Mouse (Mus musculus) frontal cortex, postnatal 36 days (tissue): Measurements from ENCODE around the gene Szt2.

Experiments
- DNase-seq, 2 experiments: peaks; one replicate each; pipeline ENCODE4 v3.0.0; 2022; ENCODE audit warnings: low spot score in 2 of 2

The Szt2 gene

DNA sequence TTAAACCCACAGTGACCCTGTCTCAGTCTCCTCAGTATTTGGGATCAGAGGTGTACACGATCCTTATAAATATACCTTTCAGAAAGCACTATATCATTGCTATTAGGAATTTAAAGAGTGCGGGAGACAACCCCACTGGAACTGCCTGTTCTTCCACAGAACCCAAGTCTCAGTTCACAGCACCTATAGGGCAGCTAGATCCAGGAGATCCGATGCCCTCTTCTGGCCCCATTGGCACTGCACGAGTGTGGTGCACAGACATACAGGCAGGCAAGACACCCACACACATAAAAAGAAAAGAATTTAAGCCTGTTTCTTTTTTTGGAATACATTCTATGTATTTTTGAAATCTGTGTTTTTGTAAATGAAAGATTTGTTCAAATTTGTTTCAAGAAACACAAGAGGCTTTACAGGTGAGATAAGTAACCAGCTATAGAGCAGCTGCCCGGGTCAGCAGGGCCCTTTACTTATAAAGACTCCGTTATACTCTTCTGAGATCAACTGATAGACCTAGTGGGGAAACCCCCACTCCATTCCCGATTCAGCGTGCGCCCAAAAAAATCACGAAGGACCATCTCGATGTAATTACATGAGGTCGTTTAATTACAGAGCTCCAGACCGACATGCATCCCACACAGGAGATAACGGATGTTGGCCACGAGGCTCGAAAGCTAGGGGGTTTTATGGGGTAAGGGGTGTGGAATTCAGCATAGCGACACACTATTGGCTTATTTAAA is 50.7 kb downstream of the Szt2 start:
- DNase-seq: no peak

DNA sequence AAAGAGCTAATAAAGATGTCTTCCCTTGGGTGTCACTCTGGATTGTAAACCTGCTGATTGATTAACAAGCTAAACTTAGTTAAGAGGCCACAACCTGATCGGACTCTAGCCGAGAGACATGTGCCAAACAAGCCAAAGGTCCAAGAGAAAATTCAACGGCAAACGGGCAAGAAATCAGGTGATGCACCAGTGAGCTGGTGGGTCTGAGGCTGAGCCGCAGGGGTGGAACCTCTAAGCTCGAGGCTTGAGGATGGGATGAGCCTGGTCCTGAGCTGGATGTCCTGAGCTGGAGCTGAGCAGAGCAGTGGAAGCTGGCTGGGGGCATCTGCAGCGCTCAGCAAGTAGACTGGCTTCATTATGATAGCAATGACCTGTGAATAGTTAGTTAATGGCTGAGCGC is 51.6 kb downstream of the Szt2 start:
- no peak for DNase-seq

DNA sequence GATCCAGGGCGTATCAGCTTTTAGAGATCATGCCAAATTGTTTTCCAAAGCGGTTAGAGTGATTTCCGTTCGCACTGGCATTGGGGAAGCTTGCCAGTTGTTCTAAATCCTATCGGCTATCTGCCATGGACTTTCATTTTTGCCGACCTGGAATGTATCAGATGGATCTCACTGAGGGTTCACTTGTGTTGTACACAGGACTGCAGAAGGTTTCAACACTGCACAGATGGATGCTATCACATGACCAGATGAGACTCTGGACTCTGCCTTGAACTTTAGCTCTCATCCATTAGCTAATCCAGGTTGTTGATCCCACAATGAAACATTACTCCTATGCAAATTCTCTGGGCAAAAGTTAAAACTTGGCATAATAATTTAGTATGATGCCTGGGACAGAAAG is 52.3 kb downstream of the Szt2 start:
- DNase-seq: no peak

DNA sequence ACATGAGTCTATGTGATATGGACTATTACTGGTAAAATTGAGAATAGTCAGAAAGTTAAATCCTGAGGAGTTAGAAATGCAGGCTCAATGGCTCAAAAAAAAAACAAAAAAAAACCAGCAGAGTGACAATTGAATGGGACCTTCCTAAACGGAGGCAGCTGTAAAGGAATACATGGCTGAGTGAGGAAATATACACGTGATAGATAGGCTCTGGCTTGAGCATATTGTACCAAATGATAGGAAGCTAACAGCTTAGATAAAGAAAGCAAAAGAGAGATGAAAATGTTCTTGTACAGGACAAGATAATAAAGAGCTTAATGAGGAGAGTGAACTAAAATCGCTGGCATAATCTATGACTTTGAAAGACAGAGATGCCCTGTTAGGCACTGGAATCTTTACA is 54.8 kb downstream of the Szt2 start:
- DNase-seq: no peak

DNA sequence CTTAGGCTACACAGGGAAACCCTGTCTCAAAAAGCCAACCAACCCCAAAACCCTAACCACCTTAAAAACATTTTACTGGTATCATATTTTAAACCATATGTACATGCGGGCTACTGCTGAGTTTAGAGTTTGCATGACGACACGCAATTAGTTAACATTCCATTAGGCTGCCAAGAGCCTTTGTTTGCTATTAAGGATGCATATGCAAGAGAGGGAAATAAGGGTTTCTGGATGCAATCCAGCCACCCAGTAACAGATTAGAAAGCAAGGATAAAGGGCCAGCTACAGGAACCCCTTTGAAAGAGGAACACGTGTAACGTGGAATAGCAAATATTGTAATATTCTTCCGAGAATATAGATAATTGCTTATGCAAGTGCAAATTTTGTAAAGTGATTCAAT is 55.4 kb downstream of the Szt2 start:
- no peak for DNase-seq

DNA sequence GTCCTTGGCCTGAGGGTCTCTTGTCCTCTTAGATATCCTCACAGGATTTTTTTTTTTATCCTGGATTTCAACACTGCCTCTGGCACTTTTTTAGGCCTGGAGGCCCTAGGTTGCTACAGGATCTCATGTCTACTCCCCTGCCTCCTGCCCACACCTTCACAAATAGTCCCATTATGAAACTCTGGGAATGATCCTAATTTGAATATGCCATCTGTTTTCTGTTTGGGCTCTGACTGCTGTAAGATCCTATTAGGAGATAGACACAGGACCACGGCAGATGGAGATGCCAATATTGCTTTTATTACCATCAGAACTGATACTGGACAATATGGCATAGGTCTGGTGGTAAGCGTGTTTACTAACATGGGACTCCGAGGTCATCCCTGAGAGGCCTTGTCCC is 57.2 kb downstream of the Szt2 start:
- peak in 1 of 2 experiments; percentile 49 for DNase-seq

DNA sequence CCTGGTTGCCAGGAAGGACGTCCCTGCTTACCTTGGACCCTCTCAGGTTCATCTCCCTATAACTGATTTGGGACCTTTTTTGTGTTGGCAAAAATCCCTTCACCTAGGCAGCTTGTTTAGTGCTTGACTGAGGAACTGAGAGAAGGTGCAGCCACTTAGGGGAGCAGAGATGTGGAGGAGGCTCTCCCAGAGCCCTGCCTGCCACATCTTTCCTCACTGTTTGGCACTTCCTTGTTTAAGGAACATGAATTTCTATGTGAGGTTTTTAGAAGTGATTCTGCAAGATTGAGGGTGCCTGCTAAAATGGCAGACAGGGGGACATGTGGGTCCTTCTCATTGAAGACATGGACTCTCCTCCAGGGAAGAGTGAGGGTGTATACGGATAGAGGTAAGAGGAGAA is 58.2 kb downstream of the Szt2 start:
- no peak for DNase-seq

DNA sequence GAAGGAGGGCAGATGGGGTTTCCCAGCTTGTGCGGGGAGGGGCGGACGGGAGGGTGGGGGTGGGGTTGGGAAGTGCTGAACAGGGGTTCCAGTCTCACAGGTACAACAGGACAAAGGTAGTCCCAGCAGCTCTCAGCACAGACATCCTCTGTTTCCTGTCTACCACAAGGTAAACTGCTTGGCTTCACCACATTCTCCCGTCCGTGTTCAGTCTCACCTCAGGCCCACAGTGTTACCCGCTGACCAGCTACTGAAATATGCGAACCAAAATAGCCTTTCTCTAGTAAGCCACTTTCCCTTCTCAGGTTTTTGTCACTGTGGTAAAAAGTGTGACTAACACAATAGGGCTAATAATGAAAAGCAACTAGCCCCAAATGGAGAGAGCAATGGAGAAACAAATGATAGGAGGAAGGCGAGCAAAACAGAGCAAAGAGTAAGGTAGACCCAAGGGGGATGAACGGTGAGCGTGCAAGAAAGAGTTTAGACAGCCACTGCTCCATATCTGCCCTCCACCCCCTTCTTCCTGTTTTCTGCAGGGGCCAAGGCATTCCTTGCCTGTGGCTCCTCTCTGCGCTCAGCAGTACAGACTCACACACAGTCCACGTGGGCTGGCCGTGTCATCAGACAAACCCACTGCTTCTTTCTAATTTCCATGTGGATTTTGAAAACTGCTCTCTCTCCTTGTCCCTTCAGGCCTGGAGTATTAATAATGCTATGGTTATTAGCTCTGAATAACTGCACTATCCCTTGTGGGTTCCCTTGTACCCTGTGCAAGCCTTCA is 61.4 kb downstream of the Szt2 start:
- DNase-seq: no peak

DNA sequence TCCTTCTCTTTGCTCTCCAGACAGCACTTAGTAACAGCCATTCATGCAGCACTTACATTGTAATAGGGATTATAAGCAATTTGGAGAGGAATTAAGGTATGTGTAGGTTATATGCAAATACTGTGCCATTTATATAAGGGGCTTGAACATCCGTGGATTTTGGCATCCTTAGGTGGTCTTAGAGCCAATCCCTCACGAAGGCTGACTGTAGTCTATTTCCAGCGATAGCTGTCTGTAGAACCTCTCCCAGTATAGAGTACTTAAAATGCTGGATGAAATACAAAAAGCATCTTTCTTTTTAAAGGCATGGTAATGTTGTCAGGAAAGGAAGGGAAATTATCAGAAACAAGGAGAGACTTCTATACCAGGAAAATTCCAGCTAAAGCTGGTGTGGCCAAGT is 67.6 kb downstream of the Szt2 start:
- no peak for DNase-seq

DNA sequence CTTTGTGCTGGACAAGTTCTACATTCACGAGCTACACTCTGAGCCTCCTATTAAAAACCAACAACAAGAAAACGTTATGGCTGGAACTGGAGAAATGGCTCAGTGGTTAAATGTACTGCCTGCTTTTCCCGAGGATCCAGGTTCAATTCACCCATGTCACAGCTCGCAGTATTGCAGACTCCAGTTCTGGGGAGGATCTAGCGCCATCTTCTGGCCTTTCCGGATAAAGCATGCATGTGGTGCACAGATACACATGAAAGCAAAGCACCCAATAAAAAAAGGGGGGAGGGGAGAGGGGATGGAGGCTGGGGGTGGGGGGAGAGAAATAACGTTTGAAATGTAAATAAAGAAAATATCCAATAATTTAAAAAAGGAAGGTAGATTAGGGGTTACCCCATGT is 72.4 kb downstream of the Szt2 start:
- peak in 1 of 2 experiments; percentile 44 for DNase-seq

DNA sequence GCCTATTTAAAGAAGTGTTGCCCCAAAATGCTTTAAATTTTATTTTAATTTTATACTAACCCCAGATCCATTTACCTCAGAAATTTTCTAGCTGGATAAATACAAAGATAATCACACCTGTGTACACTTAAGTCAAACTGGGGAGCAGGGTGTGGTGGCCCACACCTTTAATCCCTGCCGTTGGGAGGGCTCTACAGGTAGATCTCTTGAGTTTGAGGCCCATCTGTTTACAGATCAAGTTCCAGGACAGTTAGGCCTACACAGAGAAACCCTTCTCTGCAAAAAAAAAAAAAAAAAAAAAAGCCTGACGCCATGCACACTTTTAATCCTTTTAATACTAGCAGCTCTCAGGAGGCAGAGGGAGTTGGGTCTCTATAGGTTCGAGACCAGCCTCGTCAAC is 73.1 kb downstream of the Szt2 start:
- no peak for DNase-seq

DNA sequence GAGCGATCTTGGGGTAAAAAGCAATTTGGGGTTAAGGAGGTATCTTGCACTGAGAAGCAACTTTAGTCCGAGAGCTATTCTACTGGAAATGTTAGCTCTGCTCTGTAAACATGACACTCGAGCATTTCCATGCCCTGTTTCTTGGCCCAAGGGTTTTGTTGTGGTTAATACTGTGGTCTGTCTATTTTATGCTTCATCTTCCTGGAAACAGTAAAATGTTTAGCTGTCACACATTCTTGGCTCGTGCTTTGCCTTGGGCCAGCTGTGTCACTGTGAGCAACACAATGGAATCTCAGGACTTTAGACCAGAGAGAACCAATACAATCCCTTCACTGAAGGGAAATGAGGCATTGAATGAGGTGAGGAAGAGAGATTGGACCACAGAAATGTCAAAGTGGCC is 77.3 kb downstream of the Szt2 start:
- no peak for DNase-seq

DNA sequence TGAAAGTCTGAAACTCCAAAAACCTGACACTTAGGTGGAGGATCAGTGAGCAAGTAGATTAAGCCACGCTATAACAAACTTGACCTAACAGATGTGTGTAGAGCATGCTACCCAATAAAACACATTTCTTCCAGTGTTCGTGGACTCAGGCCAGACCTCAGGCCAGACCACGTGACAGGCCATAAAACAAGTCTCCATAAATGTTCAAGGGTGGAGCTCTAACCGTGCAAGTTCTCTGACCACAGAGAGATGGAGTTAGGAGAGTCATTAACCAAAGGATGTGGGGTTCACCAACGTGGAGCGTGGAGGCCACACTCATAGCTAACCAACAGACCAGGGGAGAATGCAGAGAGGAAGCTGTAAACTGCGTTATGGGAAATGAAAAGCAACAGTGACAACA is 82.6 kb downstream of the Szt2 start:
- DNase-seq: no peak

DNA sequence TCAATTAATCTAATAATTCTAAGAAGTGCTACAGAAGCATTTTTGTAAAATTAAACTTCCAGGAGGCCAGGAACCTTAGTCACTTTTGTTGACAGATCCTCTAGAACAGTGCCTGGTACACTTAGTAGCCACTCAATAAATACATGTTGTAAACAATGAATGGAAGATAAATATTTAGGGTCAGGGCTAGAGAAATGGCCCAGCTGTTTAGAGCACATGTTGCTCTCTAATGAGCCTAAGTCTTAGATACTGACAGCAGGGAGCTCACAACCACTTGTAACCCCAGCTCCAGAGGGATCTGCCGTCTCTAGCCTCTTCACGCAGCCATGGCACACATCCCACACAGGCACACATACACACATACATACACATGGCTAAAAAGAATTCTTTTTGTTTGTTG is 88.4 kb downstream of the Szt2 start:
- no peak for DNase-seq

DNA sequence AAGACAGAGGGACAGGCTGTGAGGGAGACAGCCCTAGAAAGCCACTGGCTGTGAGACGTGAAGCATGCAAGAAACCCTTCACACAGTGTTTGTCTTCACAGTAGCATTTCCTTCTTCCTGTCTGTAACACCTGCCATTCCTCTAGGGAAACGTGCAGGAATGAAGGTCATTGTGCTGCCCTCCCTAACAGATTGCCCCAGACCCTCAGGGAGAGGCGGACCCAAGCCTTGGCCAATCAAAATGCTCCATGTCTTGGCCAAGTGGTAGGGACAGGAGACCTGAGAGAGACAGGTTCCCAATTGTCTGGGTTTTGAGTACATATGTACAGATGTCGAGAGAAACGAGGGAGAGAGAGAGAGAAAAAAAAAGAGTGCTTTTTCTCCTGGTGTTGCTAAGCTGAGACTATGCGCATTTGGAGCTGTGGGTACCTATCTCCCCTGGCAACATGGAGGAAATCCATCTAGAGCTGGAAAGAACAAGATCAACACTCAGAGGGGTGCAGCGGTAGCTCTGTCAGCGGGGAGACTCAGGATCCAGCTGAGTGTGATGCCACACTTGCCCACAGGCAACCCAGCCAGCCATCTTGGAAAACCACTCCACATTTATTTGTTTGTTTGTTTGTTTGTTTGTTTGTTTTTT is 89.2 kb downstream of the Szt2 start:
- no peak for DNase-seq

DNA sequence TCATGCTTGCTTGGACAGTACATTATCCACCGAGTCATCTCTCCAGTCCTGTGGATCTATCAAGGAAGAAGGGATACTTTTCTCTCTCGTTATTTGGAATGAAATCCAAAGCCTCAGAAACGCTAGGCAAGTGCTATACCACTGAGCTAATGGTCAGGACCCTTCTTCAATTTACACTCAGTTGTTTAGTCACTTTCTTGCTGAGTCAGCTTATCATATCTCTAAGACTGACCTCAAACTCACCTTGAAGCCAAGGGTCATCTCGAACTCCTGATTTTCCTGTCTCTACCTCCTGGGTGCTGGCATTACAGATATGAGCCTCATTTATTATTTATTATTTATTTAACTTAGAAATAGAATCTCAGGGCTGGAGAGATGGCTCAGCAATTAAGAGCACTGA is 92.4 kb downstream of the Szt2 start:
- DNase-seq: no peak

DNA sequence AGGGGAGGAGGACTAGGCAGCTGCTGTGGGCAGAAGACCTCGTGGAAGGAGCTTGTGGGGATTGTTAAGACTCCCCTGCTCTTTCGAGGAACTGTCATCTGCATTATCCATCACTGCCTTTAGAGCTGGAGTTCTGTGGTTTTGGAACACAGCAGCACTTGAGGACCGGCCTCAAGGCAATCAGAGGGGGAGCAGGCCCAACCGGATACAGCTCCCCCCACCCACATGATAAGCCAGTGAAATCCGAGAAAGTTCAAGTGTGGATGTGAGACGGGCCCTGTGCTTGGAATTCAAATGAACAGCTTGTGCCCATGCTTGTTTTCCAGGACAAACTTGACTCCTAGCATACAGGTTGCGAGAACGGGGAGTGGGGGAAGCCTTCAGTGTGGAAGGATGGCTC is 93.8 kb downstream of the Szt2 start:
- no peak for DNase-seq
